Mouse (Mus musculus): ENCODE results near the gene Litaf. TPM values are rescaled to one million over a fixed set of nuclear protein-coding genes. Genes with fewer than 3 reads are reported as not detected.

Gene Litaf
- polyA plus RNA-seq, 1 experiment from 2014 or later, result 79.2 TPM

DNA sequence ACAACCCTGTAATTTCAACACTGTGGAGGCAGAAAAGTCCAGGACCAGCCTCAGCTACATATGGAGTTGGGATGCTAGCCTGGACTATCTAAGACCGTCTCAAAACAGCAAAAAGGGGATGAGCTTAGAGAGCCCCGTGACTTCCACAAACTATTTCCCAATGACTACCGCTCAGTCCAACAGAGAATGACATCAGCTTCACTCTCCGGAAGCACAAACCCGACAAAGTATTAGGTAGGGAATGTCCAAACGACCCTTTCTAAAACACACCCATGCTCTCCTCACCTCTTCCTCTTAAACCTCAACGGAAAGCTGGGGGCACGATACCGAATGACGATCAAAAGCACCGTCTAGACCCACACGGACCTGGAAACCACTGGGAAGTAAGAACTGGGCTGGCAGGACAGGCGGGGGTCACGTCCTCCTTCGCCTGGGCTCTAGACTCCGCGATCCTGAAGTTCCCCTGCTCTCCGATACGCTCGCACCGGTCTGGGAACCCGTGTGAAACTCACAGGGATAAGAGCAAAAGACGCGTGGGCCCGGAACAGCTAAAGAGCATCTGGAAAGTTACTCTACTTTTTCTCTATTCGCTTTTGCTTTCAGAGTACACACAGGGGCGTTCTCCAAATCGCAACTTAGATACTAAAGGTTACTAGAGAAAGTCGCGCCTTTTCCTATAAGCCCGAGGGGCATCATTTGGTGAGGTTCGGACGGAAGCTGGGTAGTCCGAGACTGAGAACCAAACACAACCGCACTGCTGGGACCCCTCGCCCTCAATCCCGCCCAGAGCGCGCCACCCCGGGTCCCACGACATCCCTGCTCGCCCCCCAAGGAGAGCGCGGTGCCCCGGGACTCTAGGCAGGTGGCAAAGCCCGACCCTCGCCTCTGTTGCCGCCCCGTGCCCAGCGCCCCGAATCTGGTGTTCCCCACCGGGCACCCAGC is 73.6 kb downstream of the Litaf start:
- DNase-seq, result peak; percentile 62
- WGBS (ENCODE audit: insufficient replicate concordance), result under 1% methylated on average over 45 of the region's 52 CpGs

GRCm38 (mm10) chr16:10991737-10992089 is 74.2 kb downstream of the Litaf start:
- Histone ChIP-seq H3K36me3 (replicated peaks; ENCODE audit: insufficient read depth, low read length) (peaks cover 6% of the 10 kb centered on the region; the same call in 1 of the 2 replicates), H3K27me3 (ENCODE audit: insufficient read depth, low read length) (no peaks in the 10 kb centered on the region), H3K4me2 (ENCODE audit: low read depth, low read length) (peak overlapping the region; percentile 85), H3K9me3 (ENCODE audit: low read length) (no peaks in the 10 kb centered on the region), H3K9ac (replicated peaks) (peak overlapping the region; percentile 97), H3K4me1 (ENCODE audit: insufficient read depth) (peaks cover 32% of the 10 kb centered on the region), H3K27ac (ENCODE audit: low read depth) (peak overlapping the region; percentile 97), H3K4me3 (ENCODE audit: low read depth, low read length) (peak overlapping the region; percentile 83)
- TF ChIP-seq CTCF (IDR thresholded peaks at IDR 0.05; ENCODE audit: low read depth), result peak; percentile 18; the same call in 1 of the 2 replicates
- TF ChIP-seq EP300 (IDR thresholded peaks at IDR 0.05; ENCODE audit: low read depth), result no peak
- DNase-seq, result no peak
- peak; percentile 1; the same call in 1 of the 2 replicates for ATAC-seq
- 30% methylated on average over 5 of the region's 5 CpGs for WGBS (ENCODE audit: insufficient replicate concordance)

More for the DNA sequence above, 73.6 kb downstream of the Litaf start:
- Histone ChIP-seq H3K9me3 (ENCODE audit: low read length) (no peaks in the 10 kb centered on the region), H3K4me2 (ENCODE audit: low read depth, low read length) (peak overlapping the region; percentile 85), H3K9ac (replicated peaks) (peak overlapping the region; percentile 97), H3K27ac (ENCODE audit: low read depth) (peak overlapping the region; percentile 97), H3K4me3 (ENCODE audit: low read depth, low read length) (peak overlapping the region; percentile 83), H3K4me1 (ENCODE audit: insufficient read depth) (peaks cover 29% of the 10 kb centered on the region), H3K36me3 (replicated peaks; ENCODE audit: insufficient read depth, low read length) (peaks cover 6% of the 10 kb centered on the region; the same call in 1 of the 2 replicates), H3K27me3 (ENCODE audit: insufficient read depth, low read length) (no peaks in the 10 kb centered on the region)
- peak; percentile 63 for ATAC-seq
- TF ChIP-seq CTCF (IDR thresholded peaks at IDR 0.05; ENCODE audit: low read depth) (no peak), EP300 (IDR thresholded peaks at IDR 0.05; ENCODE audit: low read depth) (no peak)

DNA sequence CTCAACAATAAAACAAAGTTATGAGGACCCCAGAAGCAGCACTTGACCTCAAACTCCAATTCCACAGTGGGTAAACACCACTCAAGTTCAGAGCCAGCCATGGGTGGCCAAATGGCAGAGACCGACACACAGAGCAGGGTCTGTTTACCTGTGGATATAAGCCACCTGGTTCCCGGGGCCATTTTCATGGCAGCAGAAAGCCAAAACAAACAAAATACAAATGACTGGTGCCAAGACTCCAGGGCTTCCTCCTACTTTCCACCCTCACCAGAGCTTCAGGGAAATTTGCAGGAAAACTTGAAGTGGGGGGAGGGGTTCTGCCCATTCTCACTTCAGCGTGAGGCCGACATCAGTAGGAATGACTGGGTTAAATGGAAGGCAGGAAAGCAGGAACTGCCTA is 75.2 kb downstream of the Litaf start:
- Histone ChIP-seq H3K9ac (replicated peaks) (0 out of 2 replicates have a peak overlapping the region, but pooled peaks have one; percentile 42), H3K4me3 (ENCODE audit: low read depth, low read length) (peak overlapping the region; percentile 83), H3K4me1 (ENCODE audit: insufficient read depth) (peaks cover 35% of the 10 kb centered on the region), H3K36me3 (replicated peaks; ENCODE audit: insufficient read depth, low read length) (peaks cover 6% of the 10 kb centered on the region; the same call in 1 of the 2 replicates), H3K27me3 (ENCODE audit: insufficient read depth, low read length) (no peaks in the 10 kb centered on the region), H3K27ac (ENCODE audit: low read depth) (peak overlapping the region; percentile 97), H3K4me2 (ENCODE audit: low read depth, low read length) (peak overlapping the region; percentile 85), H3K9me3 (ENCODE audit: low read length) (no peaks in the 10 kb centered on the region)
- 62% methylated on average over 4 of the region's 4 CpGs for WGBS (ENCODE audit: insufficient replicate concordance)
- TF ChIP-seq EP300 (IDR thresholded peaks at IDR 0.05; ENCODE audit: low read depth) (no peak), CTCF (IDR thresholded peaks at IDR 0.05; ENCODE audit: low read depth) (no peak)
- ATAC-seq (no peak), DNase-seq (no peak)

DNA sequence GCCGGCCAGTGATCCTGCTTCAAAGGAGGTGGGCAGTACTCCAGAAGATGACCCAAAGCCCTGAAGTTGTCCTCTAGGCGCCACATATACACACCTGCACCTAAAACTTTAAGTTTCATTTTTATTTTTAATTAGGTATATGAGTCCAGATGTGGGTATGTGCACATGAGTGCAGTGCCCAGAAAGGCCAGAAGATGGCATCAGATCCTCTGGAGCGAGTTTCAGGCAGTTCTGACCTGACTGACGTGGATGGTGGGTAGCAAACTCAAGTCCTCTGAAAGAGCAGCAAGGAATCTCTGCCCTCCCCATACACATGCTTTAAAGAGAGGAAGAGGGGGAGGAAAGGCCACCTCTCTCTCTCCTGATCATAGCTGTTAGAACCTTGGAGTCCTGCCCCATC is 76.1 kb downstream of the Litaf start:
- ATAC-seq (no peak), DNase-seq (peak; percentile 61)
- 67% methylated on average over 4 of the region's 4 CpGs for WGBS (ENCODE audit: insufficient replicate concordance)
- H3K4me2 ChIP-seq (ENCODE audit: low read depth, low read length), result peak overlapping the region; percentile 48
- no peaks in the 10 kb centered on the region for H3K9me3 ChIP-seq (ENCODE audit: low read length)
- H3K36me3 ChIP-seq (replicated peaks; ENCODE audit: insufficient read depth, low read length), result peaks cover 6% of the 10 kb centered on the region; the same call in 1 of the 2 replicates
- no peaks in the 10 kb centered on the region for H3K27me3 ChIP-seq (ENCODE audit: insufficient read depth, low read length)
- TF ChIP-seq CTCF (IDR thresholded peaks at IDR 0.05; ENCODE audit: low read depth), result peak; percentile 60
- no peak for TF ChIP-seq EP300 (IDR thresholded peaks at IDR 0.05; ENCODE audit: low read depth)
- peaks cover 41% of the 10 kb centered on the region for H3K4me1 ChIP-seq (ENCODE audit: insufficient read depth)
- H3K4me3 ChIP-seq (ENCODE audit: low read depth, low read length), result no peak overlapping the region
- H3K9ac ChIP-seq (replicated peaks), result no peak overlapping the region
- H3K27ac ChIP-seq (ENCODE audit: low read depth), result peak overlapping the region; percentile 74

DNA sequence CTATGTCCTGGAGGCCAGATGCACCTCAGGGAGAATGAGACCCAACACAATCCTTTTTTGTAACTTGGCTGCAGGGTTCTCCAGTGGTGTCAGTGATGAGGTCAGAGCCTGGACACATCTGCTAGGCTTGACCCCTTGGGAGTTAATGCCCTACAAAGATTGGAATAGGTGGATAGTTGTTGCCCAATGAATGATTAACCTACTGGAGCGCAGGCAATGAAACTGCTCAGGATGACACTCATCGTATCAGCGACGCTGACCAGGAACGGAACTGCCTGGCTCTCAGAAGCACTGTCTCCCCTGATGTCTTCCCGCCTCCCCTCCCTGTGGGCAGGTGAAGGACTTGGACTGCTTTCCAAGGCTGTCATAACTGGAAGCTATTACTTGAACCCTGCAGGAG is 76.6 kb downstream of the Litaf start:
- peak; percentile 24 for DNase-seq
- Histone ChIP-seq H3K4me2 (ENCODE audit: low read depth, low read length) (peak overlapping the region; percentile 48), H3K4me3 (ENCODE audit: low read depth, low read length) (no peak overlapping the region), H3K27me3 (ENCODE audit: insufficient read depth, low read length) (no peaks in the 10 kb centered on the region), H3K36me3 (replicated peaks; ENCODE audit: insufficient read depth, low read length) (peaks cover 6% of the 10 kb centered on the region; the same call in 1 of the 2 replicates), H3K4me1 (ENCODE audit: insufficient read depth) (peaks cover 47% of the 10 kb centered on the region), H3K9me3 (ENCODE audit: low read length) (no peaks in the 10 kb centered on the region), H3K27ac (ENCODE audit: low read depth) (peak overlapping the region; percentile 74), H3K9ac (replicated peaks) (no peak overlapping the region)
- 64% methylated on average over 6 of the region's 6 CpGs for WGBS (ENCODE audit: insufficient replicate concordance)
- no peak for TF ChIP-seq CTCF (IDR thresholded peaks at IDR 0.05; ENCODE audit: low read depth)
- TF ChIP-seq EP300 (IDR thresholded peaks at IDR 0.05; ENCODE audit: low read depth), result no peak
- ATAC-seq, result peak; percentile 46

- H3K4me1 ChIP-seq (ENCODE audit: insufficient read depth), result peaks cover 51% of the 10 kb centered on the region
- no peaks in the 10 kb centered on the region for H3K27me3 ChIP-seq (ENCODE audit: insufficient read depth, low read length)
- DNase-seq, result no peak
- no peak overlapping the region for H3K4me2 ChIP-seq (ENCODE audit: low read depth, low read length)
- H3K9ac ChIP-seq (replicated peaks), result no peak overlapping the region
- H3K4me3 ChIP-seq (ENCODE audit: low read depth, low read length), result no peak overlapping the region
- H3K36me3 ChIP-seq (replicated peaks; ENCODE audit: insufficient read depth, low read length), result peaks cover 6% of the 10 kb centered on the region; the same call in 1 of the 2 replicates
- no peak overlapping the region for H3K27ac ChIP-seq (ENCODE audit: low read depth)
- 85% methylated on average over 9 of the region's 9 CpGs for WGBS (ENCODE audit: insufficient replicate concordance)
- no peaks in the 10 kb centered on the region for H3K9me3 ChIP-seq (ENCODE audit: low read length)
- TF ChIP-seq EP300 (IDR thresholded peaks at IDR 0.05; ENCODE audit: low read depth) (no peak), CTCF (IDR thresholded peaks at IDR 0.05; ENCODE audit: low read depth) (no peak)
- ATAC-seq, result no peak
These were observed 77.7 kb downstream of the Litaf start for GRCm38 (mm10) chr16:10988261-10988660.
